Mouse (Mus musculus) midbrain, postnatal 0 days (tissue): ENCODE measurements around the gene Rab3b. TPM values are rescaled to one million over a fixed set of nuclear protein-coding genes. Genes with fewer than 3 reads are reported as not detected.

ENCODE experiments used
- ATAC-seq: fragments of 200-750 bp; cut with Nextera tagmentation; 2 replicates; pipeline ENCODE4 v1.8.0; 2017; ENCODE audit warnings: moderate number of reproducible peaks, mild to moderate bottlenecking, moderate TSS enrichment, moderate library complexity; ENCODE audit not compliant: low FRiP score
- DNase-seq: peaks from one replicate; pipeline ENCODE4 v3.0.0-alpha.2; 2015; ENCODE audit warnings: low spot score
- H3K27ac ChIP-seq: fragments of 300-500 bp; sonication (generic); 2 replicates; pipeline ENCODE4 v1.5.1; 2014; ENCODE audit warnings: low read depth, mild to moderate bottlenecking, low read length, mixed read lengths
- H3K27me3 ChIP-seq: fragments of 300-500 bp; sonication (generic); 2 replicates; pipeline ENCODE4 v1.6.1; 2014; ENCODE audit warnings: low read length, control low read depth, mixed read lengths; ENCODE audit not compliant: insufficient read depth
- H3K36me3 ChIP-seq: fragments of 300-500 bp; sonication (generic); 2 replicates; pipeline ENCODE4 v1.6.1; 2014; ENCODE audit warnings: low read length, control low read depth, mixed read lengths; ENCODE audit not compliant: insufficient read depth
- H3K4me1 ChIP-seq: fragments of 300-500 bp; sonication (generic); 2 replicates; pipeline ENCODE4 v1.6.1; 2014; ENCODE audit warnings: mild to moderate bottlenecking, control low read depth, antibody characterized with exemption, low read length, mixed read lengths; ENCODE audit not compliant: insufficient read depth
- H3K4me2 ChIP-seq: fragments of 300-500 bp; sonication (generic); 2 replicates; pipeline ENCODE4 v1.6.1; 2014; ENCODE audit warnings: low read depth, mild to moderate bottlenecking, low read length, mixed read lengths; ENCODE audit not compliant: poor library complexity, severe bottlenecking
- H3K4me3 ChIP-seq: fragments of 300-500 bp; sonication (generic); 2 replicates; pipeline ENCODE4 v1.5.1; 2014; ENCODE audit warnings: low read depth, mild to moderate bottlenecking, low read length, moderate library complexity
- H3K9ac ChIP-seq: fragments of 300-500 bp; sonication (generic); replicated peaks from 2 replicates; pipeline ENCODE4 v1.6.1; 2014; ENCODE audit warnings: mild to moderate bottlenecking, low read length, moderate library complexity, mixed read lengths; ENCODE audit not compliant: poor library complexity, severe bottlenecking
- H3K9me3 ChIP-seq: fragments of 300-500 bp; sonication (generic); 2 replicates; pipeline ENCODE4 v1.6.1; 2016; ENCODE audit warnings: low read length, control low read depth
- CTCF ChIP-seq: IDR thresholded peaks from 2 replicates; pipeline ENCODE4 v1.5.1; 2016; ENCODE audit warnings: antibody characterized with exemption, mild to moderate bottlenecking
- WGBS: fragments of 180-500 bp; shearing (Covaris S2); extraction: QIAGEN DNeasy Blood & Tissue Kit; methylation state at CpG from one replicate; pipeline ENCODE4 v1.1.7; 2014; 5-methylcytosine and 5-hydroxymethylcytosine counted together
- polyA plus RNA-seq: library from polyadenylated mRNA; unstranded; fragments of >200 nt; fragmentation: Nextera tagmentation; extraction: Ambion mirVana; gene quantifications from 2 replicates; pipeline ENCODE4 v1.2.1, GENCODE M21; 2015
- total RNA-seq: library from RNA; depleted of rRNA; stranded (reverse); fragments of >200 nt; gene quantifications from 2 replicates; pipeline ENCODE4 v1.2.3, GENCODE M21; 2014

Gene Rab3b
- total and polyA plus RNA-seq, 2 experiments from 2014 or later: 94.5 to 316 TPM

GRCm38 (mm10) chr4:108971054-108971453 is 92.2 kb downstream of the Rab3b start:
- no peak for ATAC-seq
- H3K4me2 ChIP-seq: no peak overlapping the region
- no peak overlapping the region for H3K4me3 ChIP-seq
- H3K27me3 ChIP-seq: no peaks in the 10 kb centered on the region
- whole genome bisulfite sequencing: 88% methylated on average over 5 of the region's 5 CpGs
- no peaks in the 10 kb centered on the region for H3K36me3 ChIP-seq
- no peak overlapping the region for H3K27ac ChIP-seq
- no peak for DNase-seq
- TF ChIP-seq CTCF: no peak
- no peak overlapping the region for H3K9ac ChIP-seq
- H3K4me1 ChIP-seq: no peaks in the 10 kb centered on the region
- H3K9me3 ChIP-seq: no peaks in the 10 kb centered on the region

DNA sequence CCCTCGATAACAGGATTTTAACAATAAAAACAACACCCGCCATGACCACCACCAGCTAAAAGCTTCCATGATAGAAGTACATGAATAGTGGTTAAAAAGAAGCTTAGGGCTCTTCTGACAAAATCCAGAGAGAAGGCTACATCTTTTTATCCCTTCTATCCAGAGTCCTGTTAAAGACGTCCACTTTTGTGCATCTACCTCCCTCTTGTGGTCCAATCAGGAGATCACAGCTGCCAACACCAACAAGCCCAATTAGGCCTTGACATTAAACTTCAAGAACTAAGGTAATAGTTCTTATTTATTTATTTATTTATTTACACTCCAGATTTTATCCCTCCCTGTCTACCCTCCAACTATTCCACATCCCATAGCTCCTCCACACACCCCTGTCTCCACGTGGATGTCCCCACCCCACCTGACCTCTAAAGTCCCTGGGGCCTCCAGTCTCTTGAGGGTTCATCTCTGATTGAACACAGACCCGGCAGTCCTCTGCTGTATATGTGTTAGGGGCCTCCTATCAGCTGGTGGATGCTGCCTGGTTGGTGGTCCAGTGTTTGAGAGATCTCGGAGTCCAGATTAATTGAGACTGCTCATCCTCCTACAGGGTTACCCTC is 97.7 kb downstream of the Rab3b start:
- Histone ChIP-seq H3K9me3 (no peaks in the 10 kb centered on the region), H3K27ac (no peak overlapping the region), H3K4me2 (no peak overlapping the region), H3K36me3 (no peaks in the 10 kb centered on the region), H3K9ac (no peak overlapping the region), H3K4me1 (no peaks in the 10 kb centered on the region), H3K27me3 (no peaks in the 10 kb centered on the region), H3K4me3 (no peak overlapping the region)
- 51% methylated on average over 6 of the region's 6 CpGs for WGBS
- peak; percentile 91 for TF ChIP-seq CTCF
- peak; percentile 44; the same call in 1 of the 2 replicates for ATAC-seq
- DNase-seq: peak; percentile 80

DNA sequence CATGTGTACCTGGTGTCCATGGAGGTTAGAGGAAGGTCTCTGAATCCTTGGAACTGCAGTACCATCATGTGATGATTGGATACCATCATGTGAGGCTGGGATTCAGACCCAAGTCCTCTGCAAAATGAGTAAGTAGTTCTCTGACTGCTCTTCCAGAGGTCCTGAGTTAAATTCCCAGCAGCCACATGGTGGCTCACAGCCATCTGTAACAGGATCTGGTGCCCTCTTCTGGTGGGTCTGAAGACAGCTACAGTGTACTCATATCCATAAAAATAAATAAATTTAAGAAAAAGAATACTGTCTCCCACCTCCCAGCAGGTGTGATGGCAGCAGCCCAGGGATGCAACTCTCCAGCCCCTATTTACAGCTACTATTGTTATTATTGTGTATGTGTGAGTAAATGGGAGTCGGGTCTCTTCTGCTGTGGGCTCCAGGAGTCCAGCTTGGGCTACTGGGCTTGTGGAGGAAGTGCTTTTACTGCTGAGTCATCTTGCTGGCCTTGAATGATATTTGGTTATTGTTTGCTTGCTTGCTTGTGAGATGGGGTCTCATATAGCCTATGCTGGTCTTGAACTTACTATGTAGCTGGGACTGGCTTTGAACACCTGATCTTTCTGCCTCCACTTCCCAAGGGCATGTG is 108.1 kb downstream of the Rab3b start:
- ATAC-seq (no peak), DNase-seq (no peak)
- H3K27me3 ChIP-seq: no peaks in the 10 kb centered on the region
- H3K27ac ChIP-seq: no peak overlapping the region
- no peaks in the 10 kb centered on the region for H3K36me3 ChIP-seq
- no peaks in the 10 kb centered on the region for H3K9me3 ChIP-seq
- no peak overlapping the region for H3K4me3 ChIP-seq
- H3K4me1 ChIP-seq: no peaks in the 10 kb centered on the region
- TF ChIP-seq CTCF: no peak
- no peak overlapping the region for H3K4me2 ChIP-seq
- no peak overlapping the region for H3K9ac ChIP-seq
- 94% methylated on average over 1 of the region's 1 CpGs for WGBS

GRCm38 (mm10) chr4:108987473-108987842 is 108.6 kb downstream of the Rab3b start:
- Histone ChIP-seq H3K36me3 (no peaks in the 10 kb centered on the region), H3K9ac (no peak overlapping the region), H3K27ac (no peak overlapping the region), H3K4me1 (no peaks in the 10 kb centered on the region), H3K4me3 (no peak overlapping the region), H3K4me2 (no peak overlapping the region), H3K27me3 (no peaks in the 10 kb centered on the region), H3K9me3 (no peaks in the 10 kb centered on the region)
- TF ChIP-seq CTCF: no peak
- WGBS: 81% methylated on average over 4 of the region's 4 CpGs
- DNase-seq (no peak), ATAC-seq (no peak)

- Histone ChIP-seq H3K27ac (no peak overlapping the region), H3K27me3 (no peaks in the 10 kb centered on the region), H3K4me3 (no peak overlapping the region), H3K36me3 (no peaks in the 10 kb centered on the region), H3K4me2 (no peak overlapping the region), H3K9ac (no peak overlapping the region), H3K4me1 (no peaks in the 10 kb centered on the region), H3K9me3 (no peaks in the 10 kb centered on the region)
- ATAC-seq (no peak), DNase-seq (no peak)
- no peak for TF ChIP-seq CTCF
- 74% methylated on average over 2 of the region's 2 CpGs for WGBS
Measured at GRCm38 (mm10) chr4:108989430-108989829, 110.6 kb downstream of the Rab3b start.

- Histone ChIP-seq H3K27me3 (no peaks in the 10 kb centered on the region), H3K9ac (no peak overlapping the region), H3K4me1 (no peaks in the 10 kb centered on the region), H3K27ac (no peak overlapping the region), H3K4me3 (no peak overlapping the region), H3K9me3 (no peaks in the 10 kb centered on the region), H3K4me2 (no peak overlapping the region), H3K36me3 (no peaks in the 10 kb centered on the region)
- no peak for ATAC-seq
- DNase-seq: no peak
- no peak for TF ChIP-seq CTCF
Measured at GRCm38 (mm10) chr4:108990032-108990431, 111.2 kb downstream of the Rab3b start.
